20 mouse cellular contexts compared by ENCODE assay signal in the genomic region with DNA sequence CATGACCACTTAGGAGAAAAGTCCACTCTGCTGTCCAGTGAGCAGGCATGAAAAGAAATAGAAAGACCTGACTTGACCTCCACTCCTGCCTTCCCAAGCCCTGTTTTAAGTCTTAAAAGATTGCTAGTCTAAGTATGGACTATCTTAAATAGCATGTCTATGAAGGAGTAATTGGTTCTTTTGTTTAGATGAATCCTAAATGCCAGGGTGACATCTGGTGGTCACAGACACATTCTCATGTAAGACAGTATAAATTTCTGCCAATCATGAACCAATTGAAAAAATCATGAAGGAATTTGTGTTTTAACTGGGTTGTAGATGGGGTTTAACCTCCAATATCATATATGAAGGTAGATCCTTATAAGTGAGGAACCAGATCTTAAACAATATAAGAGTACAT. TPM values are rescaled to one million over a fixed set of nuclear protein-coding genes. Genes with fewer than 3 reads are reported as not detected.
DNase-seq lines count a peak whose midpoint lies in the region; ATAC-seq and TF ChIP-seq lines count a peak whose summit lies in the region.
"Had no signal": no experiment of that assay in that cellular context is flagged by ENCODE, and none has a peak within 500 bp of the region (broad histone marks: within the 10 kb centered on the region; RNA-seq: fewer than 3 reads in every experiment).

No protein-coding gene starts in this region.

- H3K9ac ChIP-seq in intestine, postnatal 0 days (ENCODE audit: low read depth, low read length), result no peak overlapping the region
- no peak overlapping the region for H3K9ac ChIP-seq in intestine, embryonic 16.5 days (ENCODE audit: low read depth, low read length)
- H3K9ac ChIP-seq: forebrain, embryonic 15.5 days; liver, embryonic 12.5 days had no signal

- no peak overlapping the region for H3K27ac ChIP-seq in intestine, postnatal 0 days (ENCODE audit: low read depth, low read length)
- no peak overlapping the region for H3K27ac ChIP-seq in intestine, embryonic 16.5 days (ENCODE audit: low read length)
- H3K27ac ChIP-seq in left cerebral cortex, adult 2 months, result no peak overlapping the region
- H3K27ac ChIP-seq: forebrain, embryonic 15.5 days; gastrocnemius, adult 2 months; heart, adult 2 months; liver, embryonic 12.5 days had no signal

- peak; percentile 47 to 51 for DNase-seq in cerebellum, postnatal 10 days
- DNase-seq in cerebellum, adult 18-20 months, result no peak
- peak; percentile 12 for DNase-seq in left cerebral cortex, postnatal 4 days
- no peak for DNase-seq in left cerebral cortex, adult 2 months (ENCODE audit: extremely low spot score in 1 of 2, low spot score in 2 of 2)
- DNase-seq in brain, adult 2 months (ENCODE audit: low read depth, low spot score), result peak; percentile 27
- DNase-seq in urinary bladder, postnatal 4 days (ENCODE audit: low spot score in 2 of 2), result no peak
- DNase-seq: cerebellum, adult 11 months; gastrocnemius, adult 2 months; heart, adult 2 months; heart, postnatal 10 days; lung, postnatal 10 days; right cerebral cortex, postnatal 14 days; thymus, postnatal 4 days had no signal

- H3K4me3 ChIP-seq in intestine, postnatal 0 days (ENCODE audit: low read depth, low read length), result no peak overlapping the region
- no peak overlapping the region for H3K4me3 ChIP-seq in intestine, embryonic 16.5 days (ENCODE audit: low read length)
- H3K4me3 ChIP-seq in left cerebral cortex, adult 2 months, result no peak overlapping the region
- H3K4me3 ChIP-seq: forebrain, embryonic 15.5 days; gastrocnemius, adult 2 months; heart, adult 2 months; liver, embryonic 12.5 days had no signal

- H3K27me3 ChIP-seq in intestine, postnatal 0 days (replicated peaks; ENCODE audit: control insufficient read depth, insufficient read depth, low read length), result no peaks in the 10 kb centered on the region
- H3K27me3 ChIP-seq in intestine, embryonic 16.5 days (replicated peaks; ENCODE audit: control insufficient read depth, insufficient read depth, low read length), result no peaks in the 10 kb centered on the region
- H3K27me3 ChIP-seq: forebrain, embryonic 15.5 days; liver, embryonic 12.5 days had no signal

- no peak overlapping the region for H3K4me2 ChIP-seq in intestine, postnatal 0 days (replicated peaks; ENCODE audit: low read depth)
- no peak overlapping the region for H3K4me2 ChIP-seq in intestine, embryonic 16.5 days (ENCODE audit: low read depth, low read length)
- H3K4me2 ChIP-seq: forebrain, embryonic 15.5 days; liver, embryonic 12.5 days had no signal

- TF ChIP-seq CTCF in intestine, postnatal 0 days (IDR thresholded peaks at IDR 0.05; ENCODE audit: low read depth), result peak; percentile 32
- TF ChIP-seq CTCF in left cerebral cortex, adult 2 months (IDR thresholded peaks at IDR 0.05), result no peak; the same call in 1 of the 2 replicates

- ATAC-seq in intestine, postnatal 0 days, result no peak
- no peak for ATAC-seq in intestine, embryonic 16.5 days
- ATAC-seq: forebrain, embryonic 15.5 days; inflammation-experienced regulatory T-cells, adult 6 months; liver, embryonic 12.5 days had no signal

- no peaks in the 10 kb centered on the region for H3K4me1 ChIP-seq in intestine, postnatal 0 days (replicated peaks; ENCODE audit: control insufficient read depth, insufficient read depth, low read length)
- H3K4me1 ChIP-seq in intestine, embryonic 16.5 days (ENCODE audit: control insufficient read depth, insufficient read depth, low read length), result no peaks in the 10 kb centered on the region
- H3K4me1 ChIP-seq: forebrain, embryonic 15.5 days; liver, embryonic 12.5 days had no signal

- intact Hi-C loops in left cerebral cortex, postnatal 4 days (cut with DNase I), result loop anchor here (5.0 kb wide), 1 partner anchor 926 kb away; no protein-coding TSS in a partner anchor
- intact Hi-C loops in left cerebral cortex, adult 2 months (cut with DNase I), result loop anchor here (2.0 kb wide), 1 partner anchor 922 kb away; no protein-coding TSS in a partner anchor

- no peaks in the 10 kb centered on the region for H3K9me3 ChIP-seq in intestine, postnatal 0 days (ENCODE audit: control insufficient read depth)
- no peaks in the 10 kb centered on the region for H3K9me3 ChIP-seq in intestine, embryonic 16.5 days (ENCODE audit: control insufficient read depth, low read length)
- H3K9me3 ChIP-seq: forebrain, embryonic 15.5 days; liver, embryonic 12.5 days had no signal

- no peaks in the 10 kb centered on the region for H3K36me3 ChIP-seq in intestine, postnatal 0 days (ENCODE audit: control insufficient read depth, insufficient read depth)
- no peaks in the 10 kb centered on the region for H3K36me3 ChIP-seq in intestine, embryonic 16.5 days (ENCODE audit: control insufficient read depth, insufficient read depth, low read length)
- H3K36me3 ChIP-seq: forebrain, embryonic 15.5 days; liver, embryonic 12.5 days had no signal

RNA-seq across cellular contexts. Expression of gene Wdr72, which starts 31.7 kb away (rescaled TPM):
- 0.12 and 0.13 TPM in 2 replicates for polyA plus RNA-seq in intestine, postnatal 0 days (2015; fragmentation: Nextera tagmentation; extraction: Ambion mirVana)
- 0.27 and 0.37 TPM in 2 replicates for polyA plus RNA-seq in intestine, embryonic 16.5 days (2015; fragmentation: Nextera tagmentation; extraction: Ambion mirVana)
- under 1 TPM in 1 of 2 experiments, not detected in 1; 0.08 TPM for total RNA-seq in left cerebral cortex, postnatal 4 days (2021)
- total RNA-seq in left cerebral cortex, adult 2 months (2021), result under 1 TPM in 1 of 2 experiments, not detected in 1; 0.07 TPM
- total RNA-seq: gastrocnemius, adult 2 months; left cerebral cortex, postnatal 10 days; megakaryocyte-erythroid progenitor cell, adult 5-6 weeks had no signal
- polyA plus RNA-seq: inflammation-experienced regulatory T-cells, adult 6 months had no signal

Comparison
In these comparisons a context has a peak if more than half of its experiments do, and no peak if none do; other contexts are left out.
1. DNase-seq: peak in cerebellum, postnatal 10 days (2 of 2), left cerebral cortex, postnatal 4 days (single experiment) and brain, adult 2 months (single experiment); none in cerebellum, adult 18-20 months (0 of 2), left cerebral cortex, adult 2 months (0 of 2) and urinary bladder, postnatal 4 days (0 of 2).